Mouse (Mus musculus) hindlimb bud, embryonic 11.5 days (tissue): ENCODE measurements around the gene Slc13a4.

Experiments
- DNase-seq: peaks from one replicate; pipeline ENCODE4 v3.0.0-alpha.2; 2012; ENCODE audit warnings: low read depth, low spot score; ENCODE audit errors: extremely low spot score

Gene Slc13a4

DNA sequence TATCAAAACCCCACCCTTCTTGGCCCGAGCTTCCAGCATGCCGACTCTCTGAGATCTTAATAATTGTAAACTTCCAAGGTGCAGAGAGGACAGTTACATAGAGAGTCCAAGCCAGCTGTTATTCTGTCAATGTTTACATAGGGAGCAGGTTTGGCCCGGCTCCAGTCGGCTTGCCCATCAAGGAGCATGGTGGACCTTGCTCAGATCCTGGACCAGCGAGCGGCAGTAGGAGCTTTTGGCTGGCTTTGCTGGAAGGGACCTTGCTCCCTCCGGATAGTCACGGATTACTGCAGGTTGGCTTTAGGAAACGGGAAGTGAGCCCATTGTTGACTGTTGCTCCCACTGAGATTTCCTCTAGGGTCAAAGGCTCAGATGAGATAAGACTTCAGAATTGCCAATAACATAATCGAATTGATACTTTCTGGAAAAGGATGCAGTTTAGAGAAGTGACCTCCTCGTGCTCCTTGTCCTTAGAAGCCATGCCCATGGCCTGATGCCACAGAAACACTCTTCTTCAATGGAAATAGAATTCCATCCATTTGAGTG, 4.5 kb downstream of the Slc13a4 start:
- DNase-seq, result no peak

DNA sequence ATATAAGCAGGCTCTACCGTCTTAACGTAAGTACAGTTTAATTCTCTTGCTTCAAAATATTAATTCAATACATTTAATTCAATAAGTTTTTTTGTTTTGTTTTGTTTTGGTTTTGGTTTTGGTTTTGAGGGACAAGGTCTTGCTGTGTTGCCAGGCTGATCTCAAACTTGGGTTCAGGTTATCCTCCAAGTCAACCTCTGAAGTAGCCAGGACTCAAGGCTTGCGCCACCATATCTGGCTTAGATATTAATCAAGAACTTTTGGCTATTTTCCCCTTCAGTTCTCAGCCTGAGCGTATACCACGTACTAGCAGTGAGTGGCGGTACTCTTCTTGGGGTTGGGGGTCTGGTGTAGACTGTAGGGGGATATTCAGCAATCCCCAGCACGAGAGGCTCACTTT, 5.3 kb downstream of the Slc13a4 start:
- DNase-seq, result no peak

DNA sequence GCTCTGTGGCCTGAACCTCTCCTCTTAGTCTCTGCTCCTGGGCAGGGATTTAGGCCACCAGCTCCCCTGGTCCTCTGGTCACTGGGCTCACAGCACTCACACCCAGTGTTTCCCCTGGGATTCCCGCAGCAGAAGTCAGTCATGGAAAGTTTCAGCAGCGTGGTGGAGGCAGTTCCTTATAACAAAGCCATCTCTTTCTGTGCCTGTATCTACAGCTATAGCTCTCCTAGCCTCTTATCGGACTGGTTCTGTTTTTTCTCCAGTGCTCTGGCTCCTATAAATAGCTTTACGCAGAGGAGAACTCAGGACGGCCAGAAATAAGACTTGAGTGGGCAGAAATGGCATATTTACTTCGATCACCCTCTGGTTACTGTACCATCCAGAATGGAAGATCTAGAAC, 9.6 kb downstream of the Slc13a4 start:
- no peak for DNase-seq

- DNase-seq, result no peak
Measured at GRCm38 (mm10) chr6:35297516-35298227, 10.3 kb downstream of the Slc13a4 start.

GRCm38 (mm10) chr6:35297001-35297400, 10.9 kb downstream of the Slc13a4 start:
- DNase-seq, result no peak

DNA sequence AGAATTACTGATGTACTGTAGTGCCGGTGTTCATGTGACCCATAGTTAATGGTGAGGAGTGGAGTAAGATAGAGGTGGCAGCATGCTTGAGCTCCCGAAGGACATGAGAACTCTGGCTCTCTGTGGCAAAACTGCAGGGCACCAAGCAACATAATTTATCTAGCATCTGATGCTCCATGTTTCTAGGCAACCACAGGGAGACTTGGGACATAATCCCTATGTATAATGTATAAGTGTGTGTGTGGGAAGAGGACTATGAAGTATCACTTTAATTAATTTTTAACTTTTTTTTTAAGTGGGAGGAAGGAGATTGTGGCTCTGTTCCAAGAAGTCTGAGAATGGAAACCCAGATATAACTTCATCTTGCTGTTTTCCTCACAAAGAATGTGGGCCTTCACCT, 13.0 kb downstream of the Slc13a4 start:
- DNase-seq, result no peak

- no peak for DNase-seq
Measured at GRCm38 (mm10) chr6:35289676-35290075, 18.3 kb downstream of the Slc13a4 start.

GRCm38 (mm10) chr6:35288920-35289319, 19.0 kb downstream of the Slc13a4 start:
- DNase-seq, result no peak

GRCm38 (mm10) chr6:35288114-35288761, 19.7 kb downstream of the Slc13a4 start:
- no peak for DNase-seq

- DNase-seq, result no peak
Measured at GRCm38 (mm10) chr6:35279306-35279705, 28.6 kb downstream of the Slc13a4 start.

DNA sequence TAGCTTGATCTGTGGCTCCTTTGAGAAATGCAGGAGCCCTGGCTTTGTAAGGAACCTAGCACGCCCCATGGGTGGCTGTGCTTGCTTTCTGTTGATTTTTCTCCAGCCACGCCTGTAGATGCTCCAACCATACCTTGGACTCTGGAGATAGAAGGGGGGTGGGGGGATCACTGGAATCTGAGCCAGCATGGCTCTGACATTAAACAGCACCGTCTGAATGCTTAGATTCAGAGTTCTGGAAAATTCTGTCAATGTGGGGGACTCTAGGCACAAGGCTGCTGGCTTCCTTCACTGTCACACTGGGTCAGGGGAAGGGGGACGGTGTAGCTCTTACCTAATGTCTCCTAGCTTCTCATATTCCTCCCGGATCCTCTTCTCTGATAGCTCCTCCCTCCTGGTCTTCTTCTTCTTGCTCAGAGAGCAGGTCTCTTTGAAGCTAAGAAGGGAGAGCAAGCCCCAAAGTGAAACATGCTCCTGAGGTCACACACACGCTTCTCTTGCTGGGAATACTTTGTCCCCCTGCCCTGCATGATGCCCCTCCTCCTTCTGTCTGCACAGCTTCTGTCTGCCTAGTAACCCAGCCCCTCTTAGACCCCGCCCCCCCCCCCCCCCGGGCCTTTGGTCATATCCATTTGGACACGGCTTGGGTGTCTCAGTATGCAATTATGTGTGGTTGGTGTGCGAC, 29.9 kb downstream of the Slc13a4 start:
- no peak for DNase-seq

DNA sequence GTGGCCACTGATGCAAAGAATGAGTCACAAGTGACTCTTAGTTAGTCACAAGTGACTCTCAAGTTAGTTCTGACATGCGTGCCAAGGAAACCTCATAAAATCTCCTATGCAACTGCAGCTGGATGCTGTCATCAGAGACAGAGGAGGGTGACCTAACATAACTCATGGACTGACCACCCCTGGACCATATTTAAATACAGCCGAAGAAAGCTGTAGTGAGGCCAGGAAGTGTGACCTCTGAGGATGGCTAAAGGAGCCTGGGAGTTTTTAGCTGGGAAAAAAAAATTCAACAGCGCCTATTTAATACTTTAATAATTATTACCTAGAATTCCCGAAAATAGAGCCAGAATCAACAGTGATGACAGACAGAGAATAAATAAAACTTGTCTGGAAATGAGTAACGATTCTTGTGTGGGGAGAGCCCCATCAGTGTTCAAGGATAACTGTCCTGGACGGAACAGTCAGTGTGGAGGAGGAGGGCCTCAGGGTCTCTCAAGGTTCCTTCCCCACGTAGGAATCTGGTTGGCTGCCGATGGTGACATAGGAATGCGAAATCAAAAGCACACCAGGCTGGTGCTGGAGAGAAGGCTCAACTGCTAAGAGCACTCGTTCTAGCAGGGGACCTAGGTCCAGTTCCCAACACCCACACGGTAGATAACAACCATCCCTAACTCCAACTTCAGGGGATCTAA, 34.4 kb downstream of the Slc13a4 start:
- no peak for DNase-seq

DNA sequence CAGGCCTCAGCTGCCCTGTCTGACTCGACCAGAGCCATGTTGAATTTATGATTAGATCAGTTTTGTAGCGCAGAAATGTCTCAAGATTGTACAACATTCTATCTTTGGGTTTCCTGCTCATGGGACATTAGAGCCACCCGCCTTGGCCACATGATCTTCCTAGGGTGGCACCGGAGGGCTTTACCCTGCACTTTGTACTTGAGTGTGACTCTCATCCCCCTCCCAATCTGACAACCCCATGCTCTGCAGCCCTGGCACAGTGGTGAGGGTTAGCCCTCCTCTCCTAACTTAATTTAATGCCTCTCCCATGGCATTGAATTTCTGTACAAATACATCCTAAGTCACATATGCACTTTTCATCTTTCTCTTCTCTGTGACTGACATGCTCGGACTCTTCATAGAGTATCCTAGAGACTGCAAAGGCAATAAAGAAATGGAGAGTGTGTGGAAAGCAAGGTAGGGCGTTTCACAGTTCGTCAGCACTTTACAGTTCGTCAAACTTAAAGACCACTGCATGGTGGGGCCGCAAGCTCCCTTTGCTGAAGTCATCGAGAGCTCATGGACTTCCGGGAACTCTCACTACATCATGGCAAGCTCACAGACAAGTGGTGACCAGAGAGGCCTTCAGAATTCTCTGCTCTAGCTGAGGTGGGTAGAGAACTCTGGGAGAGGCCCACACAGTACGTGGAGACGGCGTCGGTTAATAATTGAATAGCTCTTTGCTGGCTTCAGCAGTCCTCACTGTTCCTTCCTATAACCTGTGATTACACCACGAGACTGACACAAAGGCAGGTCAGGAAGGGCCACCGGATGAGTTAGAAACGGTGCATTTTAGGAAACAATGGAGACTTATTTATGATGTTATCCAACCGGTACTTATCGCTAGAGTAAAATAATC, 35.8 kb downstream of the Slc13a4 start:
- no peak for DNase-seq

GRCm38 (mm10) chr6:35271094-35271855, 36.7 kb downstream of the Slc13a4 start:
- no peak for DNase-seq

DNA sequence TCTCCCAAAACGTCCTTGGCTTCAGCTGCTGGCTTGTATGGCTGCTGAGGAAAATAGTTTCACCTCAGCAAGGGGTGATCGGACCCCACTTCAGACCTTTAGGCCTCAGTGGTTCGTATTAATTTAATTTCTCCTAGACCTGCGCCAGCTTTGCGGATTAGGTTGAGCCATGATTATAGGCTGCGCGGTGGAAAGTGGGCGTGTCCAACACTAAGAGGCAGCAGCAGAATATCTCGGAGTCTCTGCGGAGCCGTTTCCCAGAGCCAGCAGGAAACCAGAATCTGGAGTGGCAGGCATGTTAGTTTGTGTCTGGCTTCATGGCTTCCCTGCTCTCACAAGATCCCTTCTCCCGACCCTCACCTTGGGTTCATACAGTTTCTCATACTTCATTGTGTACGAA, 38.3 kb downstream of the Slc13a4 start:
- no peak for DNase-seq

DNA sequence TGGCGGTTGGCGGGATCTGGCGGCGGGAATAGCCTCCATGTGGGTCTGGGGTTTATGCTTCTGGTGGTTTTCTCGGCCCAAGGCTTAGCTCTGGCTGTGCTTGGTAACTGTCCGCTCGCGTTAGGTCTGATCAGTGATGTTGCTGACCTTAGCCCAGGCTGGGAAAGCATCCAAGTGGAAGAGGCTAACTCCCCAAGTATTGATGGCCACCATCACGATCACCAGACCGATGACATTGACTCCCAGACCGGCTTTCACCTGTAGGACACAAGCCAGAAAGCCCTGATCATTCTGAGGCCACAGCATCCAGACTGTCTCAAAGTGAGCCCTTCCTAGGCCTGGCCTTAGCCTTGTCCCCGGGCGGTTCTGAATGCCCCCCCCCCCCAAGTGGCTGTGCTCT, 39.2 kb downstream of the Slc13a4 start:
- DNase-seq, result no peak

- no peak for DNase-seq
Measured at GRCm38 (mm10) chr6:35265580-35266278, 42.2 kb downstream of the Slc13a4 start.

DNA sequence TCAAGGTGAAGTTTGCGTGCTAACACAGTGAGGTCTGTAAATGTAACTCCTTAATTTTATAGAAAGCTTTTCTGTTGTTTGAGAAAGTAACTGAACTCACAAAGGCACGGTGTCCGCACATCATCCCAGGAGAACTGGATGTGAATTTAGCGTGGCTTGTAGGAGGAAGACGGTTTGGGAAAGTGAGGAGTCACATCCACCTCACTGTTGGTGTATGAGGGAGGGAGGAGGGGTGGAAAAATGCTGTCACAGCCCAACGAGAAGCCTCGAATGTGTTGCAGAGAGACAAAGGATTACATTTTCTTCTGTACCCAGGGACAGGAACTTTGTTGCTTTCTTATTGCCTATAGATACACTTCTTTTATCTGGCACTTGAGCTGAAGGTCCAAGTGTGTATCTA, 47.4 kb downstream of the Slc13a4 start:
- no peak for DNase-seq

DNA sequence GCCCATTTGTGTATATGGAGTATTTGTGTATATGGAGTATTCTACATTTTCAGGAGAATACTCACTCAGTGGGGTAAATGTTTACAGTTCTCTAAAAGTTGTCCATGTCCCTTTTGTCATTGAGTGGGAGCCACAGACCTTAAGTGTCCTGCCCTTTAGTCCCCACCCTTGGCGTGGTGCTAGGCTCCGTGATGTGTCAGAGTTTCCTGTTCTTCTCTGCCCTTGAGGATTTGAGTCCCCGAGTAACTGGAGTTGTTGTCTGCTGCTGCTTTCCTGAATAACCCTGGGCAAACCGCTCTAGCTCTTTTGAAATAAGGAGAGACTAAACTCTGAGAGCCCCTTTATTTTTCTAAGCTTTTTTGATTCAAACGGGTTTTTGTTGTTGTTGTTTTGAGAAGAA, 48.4 kb downstream of the Slc13a4 start:
- DNase-seq, result no peak
